Mouse (Mus musculus): ENCODE data around the gene Soga3. TPM values are rescaled to one million over a fixed set of nuclear protein-coding genes. Genes with fewer than 3 reads are reported as not detected.

Gene Soga3
- polyA plus RNA-seq, 1 experiment from 2014 or later, result 3.3 TPM

GRCm38 (mm10) chr10:29216957-29217356 lies 73.3 kb downstream of the Soga3 start:
- H3K4me1 ChIP-seq (replicated peaks; ENCODE audit: control insufficient read depth, insufficient read depth, low read length), result no peaks in the 10 kb centered on the region
- no peak overlapping the region for H3K27ac ChIP-seq (ENCODE audit: low read depth)
- WGBS, result 98% methylated on average over 1 of the region's 1 CpGs
- DNase-seq (ENCODE audit: low spot score) (no peak), ATAC-seq (replicated peaks; ENCODE audit: low FRiP score, low TSS enrichment, low read depth) (no peak)
- no peak overlapping the region for H3K4me3 ChIP-seq (ENCODE audit: low read depth, low read length)
- H3K4me2 ChIP-seq (ENCODE audit: low read length), result no peak overlapping the region
- H3K9ac ChIP-seq (ENCODE audit: low read length), result no peak overlapping the region
- H3K27me3 ChIP-seq (replicated peaks; ENCODE audit: control insufficient read depth, insufficient read depth, low read length), result no peaks in the 10 kb centered on the region
- H3K9me3 ChIP-seq (ENCODE audit: control insufficient read depth, low read length), result no peaks in the 10 kb centered on the region
- no peaks in the 10 kb centered on the region for H3K36me3 ChIP-seq (ENCODE audit: control insufficient read depth, insufficient read depth, low read length)

- no peaks in the 10 kb centered on the region for H3K9me3 ChIP-seq (ENCODE audit: control insufficient read depth, low read length)
- 79% methylated on average over 2 of the region's 2 CpGs for WGBS
Observed at GRCm38 (mm10) chr10:29217451-29217850, 73.8 kb downstream of the Soga3 start.

DNA sequence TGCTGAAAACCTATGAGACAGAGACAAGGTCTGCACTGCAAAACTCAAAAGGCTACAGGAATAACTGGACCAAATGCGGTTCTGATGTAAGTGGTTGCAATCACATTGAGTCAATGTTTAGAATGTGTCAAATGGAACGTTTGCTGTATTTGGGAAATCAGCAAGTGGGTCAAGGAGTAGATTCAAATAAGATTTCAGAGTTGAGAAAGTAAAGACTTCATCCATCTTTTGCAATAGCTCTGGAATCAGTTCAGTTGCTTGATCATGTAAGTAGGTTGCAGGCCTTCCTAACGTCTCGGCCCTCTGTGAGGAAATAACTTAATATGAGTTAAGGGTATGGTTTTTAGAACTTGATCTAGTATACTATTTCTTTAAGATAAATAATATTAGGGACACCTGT lies 81.7 kb downstream of the Soga3 start:
- Histone ChIP-seq H3K4me3 (ENCODE audit: low read depth, low read length) (no peak overlapping the region), H3K27ac (ENCODE audit: low read depth) (no peak overlapping the region), H3K36me3 (ENCODE audit: control insufficient read depth, insufficient read depth, low read length) (no peaks in the 10 kb centered on the region), H3K9ac (ENCODE audit: low read length) (no peak overlapping the region), H3K9me3 (ENCODE audit: control insufficient read depth, low read length) (no peaks in the 10 kb centered on the region), H3K4me2 (ENCODE audit: low read length) (no peak overlapping the region), H3K27me3 (replicated peaks; ENCODE audit: control insufficient read depth, insufficient read depth, low read length) (no peaks in the 10 kb centered on the region), H3K4me1 (replicated peaks; ENCODE audit: control insufficient read depth, insufficient read depth, low read length) (no peaks in the 10 kb centered on the region)
- DNase-seq (ENCODE audit: low spot score) (no peak), ATAC-seq (replicated peaks; ENCODE audit: low FRiP score, low TSS enrichment, low read depth) (no peak)
- 84% methylated on average over 4 of the region's 4 CpGs for WGBS

More at GRCm38 (mm10) chr10:29217451-29217850, 73.8 kb downstream of the Soga3 start:
- Histone ChIP-seq H3K27me3 (replicated peaks; ENCODE audit: control insufficient read depth, insufficient read depth, low read length) (no peaks in the 10 kb centered on the region), H3K36me3 (ENCODE audit: control insufficient read depth, insufficient read depth, low read length) (no peaks in the 10 kb centered on the region), H3K4me1 (replicated peaks; ENCODE audit: control insufficient read depth, insufficient read depth, low read length) (no peaks in the 10 kb centered on the region), H3K4me3 (ENCODE audit: low read depth, low read length) (no peak overlapping the region), H3K9ac (ENCODE audit: low read length) (no peak overlapping the region), H3K4me2 (ENCODE audit: low read length) (no peak overlapping the region), H3K27ac (ENCODE audit: low read depth) (no peak overlapping the region)
- ATAC-seq (replicated peaks; ENCODE audit: low FRiP score, low TSS enrichment, low read depth), result no peak
- no peak for DNase-seq (ENCODE audit: low spot score)

GRCm38 (mm10) chr10:29231208-29231607 lies 87.6 kb downstream of the Soga3 start:
- 77% methylated on average over 2 of the region's 2 CpGs for WGBS

More at GRCm38 (mm10) chr10:29231208-29231607, 87.6 kb downstream of the Soga3 start:
- H3K36me3 ChIP-seq (ENCODE audit: control insufficient read depth, insufficient read depth, low read length), result no peaks in the 10 kb centered on the region
- H3K27ac ChIP-seq (ENCODE audit: low read depth), result no peak overlapping the region
- no peak overlapping the region for H3K4me2 ChIP-seq (ENCODE audit: low read length)
- H3K9ac ChIP-seq (ENCODE audit: low read length), result no peak overlapping the region
- DNase-seq (ENCODE audit: low spot score) (no peak), ATAC-seq (replicated peaks; ENCODE audit: low FRiP score, low TSS enrichment, low read depth) (no peak)
- H3K4me3 ChIP-seq (ENCODE audit: low read depth, low read length), result no peak overlapping the region
- H3K27me3 ChIP-seq (replicated peaks; ENCODE audit: control insufficient read depth, insufficient read depth, low read length), result no peaks in the 10 kb centered on the region
- H3K9me3 ChIP-seq (ENCODE audit: control insufficient read depth, low read length), result no peaks in the 10 kb centered on the region
- H3K4me1 ChIP-seq (replicated peaks; ENCODE audit: control insufficient read depth, insufficient read depth, low read length), result no peaks in the 10 kb centered on the region

Other genes with a start within 250 kb of the Soga3 start
- not detected in 2 replicates for gene 2310057J18Rik, start 157.5 kb upstream of the Soga3 start, polyA plus RNA-seq (2014; fragmentation: Nextera tagmentation; extraction: Ambion mirVana)
- gene Gm49353, start 55.1 kb downstream of the Soga3 start, polyA plus RNA-seq (2014; fragmentation: Nextera tagmentation; extraction: Ambion mirVana), result 0.89 TPM in 1 of 2 replicates, not detected in the other
- 1.6 and 1.8 TPM in 2 replicates for gene 9330159F19Rik, start 67.8 kb downstream of the Soga3 start, polyA plus RNA-seq (2014; fragmentation: Nextera tagmentation; extraction: Ambion mirVana)
- gene Echdc1, start 169.3 kb downstream of the Soga3 start, polyA plus RNA-seq (2014; fragmentation: Nextera tagmentation; extraction: Ambion mirVana), result 27.5 and 30.2 TPM in 2 replicates
- gene Rnf146, start 218.6 kb downstream of the Soga3 start, polyA plus RNA-seq (2014; fragmentation: Nextera tagmentation; extraction: Ambion mirVana), result 35.8 and 41.4 TPM in 2 replicates